Mouse (Mus musculus): ENCODE measurements at regions not wholly inside any gene's neighbourhood (a gene's known extent, or its start where the extent isn't known, plus 50 kb on each side); places are given as distances from the start of the nearest gene placed in this dataset.
A peak's percentile ranks its signal among the peaks of the same experiment; 100 is the strongest.

DNA sequence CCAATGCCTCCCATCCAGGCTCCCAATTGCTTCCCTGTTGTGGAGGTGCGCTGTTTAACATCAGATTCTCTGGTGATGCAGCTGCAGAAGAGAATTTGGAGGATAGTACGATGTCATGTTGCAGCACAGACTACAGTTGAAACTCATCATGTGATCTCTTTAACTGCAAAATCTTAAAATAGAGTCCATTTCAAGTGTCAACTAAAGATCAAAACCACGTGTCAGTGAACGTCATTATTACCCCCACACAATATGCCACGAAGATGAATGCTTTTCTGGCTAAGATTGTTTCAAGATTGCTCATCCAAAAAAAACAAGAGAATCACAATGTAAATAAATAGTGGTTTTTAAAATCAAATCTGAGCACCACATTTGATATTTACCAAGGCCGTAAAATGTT, 343.7 kb upstream of the Fam98a start:
- no peak for ATAC-seq (ENCODE audit: low TSS enrichment)

- peak; percentile 81 for ATAC-seq (ENCODE audit: low TSS enrichment)
These were observed 343.2 kb upstream of the Fam98a start for GRCm38 (mm10) chr17:75894934-75895333.

DNA sequence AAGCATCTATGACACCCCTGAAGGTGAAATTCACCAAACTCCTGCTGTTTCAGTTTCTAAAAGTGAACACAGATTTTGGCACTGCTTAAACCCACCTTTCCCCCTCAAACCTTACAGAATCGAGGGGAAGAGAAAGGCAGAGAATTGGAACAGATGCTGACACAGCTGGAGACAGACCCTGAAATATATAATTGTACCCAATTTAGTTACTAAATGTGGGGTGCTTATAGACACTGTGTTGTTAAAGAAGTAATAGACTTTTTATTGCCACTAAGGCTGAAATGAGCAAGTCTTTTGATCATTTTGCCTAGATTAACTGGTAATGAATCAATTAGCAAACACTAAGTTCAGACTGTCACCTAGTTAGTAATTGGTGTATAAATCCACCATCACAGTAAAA, 341.8 kb upstream of the Fam98a start:
- no peak for ATAC-seq (ENCODE audit: low TSS enrichment)

GRCm38 (mm10) chr17:75892156-75892555, 340.4 kb upstream of the Fam98a start:
- ATAC-seq (ENCODE audit: low TSS enrichment): no peak

DNA sequence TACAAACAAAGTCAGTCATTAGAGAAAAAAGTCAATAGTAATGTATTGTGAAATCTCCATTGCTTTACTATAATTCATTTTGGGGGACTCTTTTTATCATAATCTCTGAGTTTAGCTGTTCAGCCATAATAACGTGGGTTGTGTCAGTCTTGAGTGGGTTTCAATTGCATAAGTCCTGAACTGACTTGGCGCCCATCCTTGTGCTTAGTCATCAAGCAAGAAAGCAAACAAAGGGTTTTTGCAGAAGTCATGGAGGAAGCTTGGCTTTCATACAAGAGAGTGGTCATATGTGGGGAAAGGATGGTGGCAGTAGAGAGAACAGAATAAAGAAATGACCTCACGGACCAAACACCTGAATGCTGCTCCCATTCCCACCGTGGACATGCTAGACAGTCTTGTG, 339.8 kb upstream of the Fam98a start:
- peak; percentile 41; the same call in 1 of the 2 replicates for ATAC-seq (ENCODE audit: low TSS enrichment)

GRCm38 (mm10) chr17:75877848-75878247, 326.1 kb upstream of the Fam98a start:
- ATAC-seq (ENCODE audit: low TSS enrichment): no peak

- no peak for ATAC-seq (ENCODE audit: low TSS enrichment)
These were observed 325.1 kb upstream of the Fam98a start for GRCm38 (mm10) chr17:75876895-75877294.

DNA sequence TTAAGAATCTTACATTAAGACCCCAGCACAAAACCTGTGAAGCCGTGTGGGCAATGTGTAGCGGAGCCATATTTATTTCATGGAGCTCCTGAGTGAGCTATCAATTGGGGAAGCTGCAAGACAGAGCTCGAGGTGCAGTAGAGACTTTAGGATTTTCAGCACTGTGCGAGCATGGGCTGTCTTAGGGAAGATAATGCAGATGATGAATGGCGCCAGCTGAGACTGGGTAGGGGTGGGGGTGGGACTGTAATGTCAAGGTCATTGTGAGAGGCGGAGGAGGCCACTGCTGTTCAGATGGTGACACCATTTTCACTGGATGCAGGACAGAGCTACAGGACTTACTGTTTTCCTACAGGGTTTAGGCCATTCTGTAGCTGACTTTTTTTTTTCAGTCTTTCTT, 322.8 kb upstream of the Fam98a start:
- ATAC-seq (ENCODE audit: low TSS enrichment): no peak

- no peak for ATAC-seq (ENCODE audit: low TSS enrichment)
These were observed 318.7 kb upstream of the Fam98a start for GRCm38 (mm10) chr17:75870492-75870891.

- ATAC-seq (ENCODE audit: low TSS enrichment): no peak
These were observed 305.3 kb upstream of the Fam98a start for GRCm38 (mm10) chr17:75857015-75857414.

- no peak for ATAC-seq (ENCODE audit: low TSS enrichment)
These were observed 264.4 kb upstream of the Fam98a start for GRCm38 (mm10) chr17:75815997-75816626.

DNA sequence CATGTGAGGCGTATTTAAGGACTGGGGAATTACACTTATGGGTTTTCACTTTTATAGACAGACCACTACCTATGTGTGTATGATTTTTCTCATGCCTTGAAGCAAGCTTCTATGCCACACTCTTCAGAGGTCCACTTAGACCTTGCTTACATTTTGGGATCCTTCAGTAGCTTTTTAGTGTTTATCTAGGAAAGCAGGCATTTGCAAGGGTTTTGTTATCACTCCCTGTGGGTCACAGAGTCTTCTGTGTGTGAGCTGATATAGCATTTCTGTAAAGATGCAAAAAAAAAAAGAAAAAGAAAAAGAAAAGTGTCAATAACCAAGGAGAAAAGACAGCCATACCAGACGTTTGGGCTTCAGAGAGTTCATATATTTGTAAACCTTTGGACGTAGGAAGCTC, 260.4 kb upstream of the Fam98a start:
- ATAC-seq (ENCODE audit: low TSS enrichment): no peak

GRCm38 (mm10) chr17:75808524-75809326, 257.0 kb upstream of the Fam98a start:
- ATAC-seq (ENCODE audit: low TSS enrichment): no peak

DNA sequence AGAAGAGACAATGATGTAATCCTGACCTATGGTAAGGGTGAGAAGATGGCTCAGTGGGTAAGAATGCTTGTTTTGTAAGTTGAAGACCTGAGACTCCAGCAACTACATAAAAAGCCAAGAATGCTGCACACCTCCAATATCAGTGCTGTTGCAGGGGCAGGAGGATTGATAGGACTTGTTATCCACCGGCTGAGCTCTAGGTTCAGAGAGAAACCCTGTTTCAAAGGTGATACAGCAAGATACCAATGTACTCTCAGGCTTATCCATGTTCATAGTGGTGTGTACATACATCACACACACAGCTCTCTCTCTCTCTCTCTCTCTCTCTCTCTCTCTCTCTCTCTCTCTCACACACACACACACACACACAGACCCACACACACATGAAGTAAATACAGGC, 256.3 kb upstream of the Fam98a start:
- no peak for ATAC-seq (ENCODE audit: low TSS enrichment)

GRCm38 (mm10) chr17:75804358-75804757, 252.6 kb upstream of the Fam98a start:
- ATAC-seq (ENCODE audit: low TSS enrichment): no peak

DNA sequence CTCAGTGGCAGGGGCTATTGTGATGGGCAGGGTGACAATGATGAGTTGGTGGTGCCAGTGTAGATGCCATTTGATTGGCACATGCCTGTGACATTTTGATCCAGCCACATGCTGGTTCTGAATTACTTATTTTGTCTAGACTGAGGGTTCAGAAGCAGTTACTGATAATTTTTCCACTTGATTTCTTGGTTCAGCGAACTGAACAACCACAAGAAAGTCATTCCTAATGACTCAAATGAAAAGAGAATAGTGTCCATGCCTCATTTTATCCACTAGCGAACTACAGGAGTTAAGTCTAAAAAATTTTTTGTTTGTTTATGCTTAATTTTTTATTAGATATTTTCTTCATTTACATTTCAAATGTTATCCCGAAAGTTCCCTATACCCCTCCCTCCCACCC, 244.6 kb upstream of the Fam98a start:
- ATAC-seq (ENCODE audit: low TSS enrichment): no peak

- ATAC-seq (ENCODE audit: low TSS enrichment): no peak
These were observed 244.0 kb upstream of the Fam98a start for GRCm38 (mm10) chr17:75795772-75796171.

- ATAC-seq (ENCODE audit: low TSS enrichment): peak; percentile 38; the same call in 1 of the 2 replicates
These were observed 228.0 kb upstream of the Fam98a start for GRCm38 (mm10) chr17:75779770-75780169.

DNA sequence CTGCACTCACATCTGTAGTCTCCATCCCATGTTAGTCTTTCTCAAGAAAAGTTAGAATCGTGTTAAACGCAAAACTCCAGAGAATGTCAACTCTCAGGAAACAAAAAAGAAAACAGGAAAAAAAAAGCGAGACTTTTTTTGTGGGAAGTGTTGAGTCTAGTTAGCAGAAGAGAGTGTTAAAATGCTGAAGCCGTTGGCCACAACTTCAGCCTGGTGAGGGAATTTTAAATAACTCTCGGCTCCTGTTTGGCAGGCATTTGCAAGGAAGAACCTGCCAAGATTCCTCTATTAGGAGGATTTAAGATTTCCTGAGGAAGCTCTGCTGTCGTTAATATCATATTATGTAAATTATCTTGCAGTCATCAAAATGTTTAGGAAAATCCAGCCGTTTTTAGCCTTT, 224.9 kb upstream of the Fam98a start:
- peak; percentile 85 for ATAC-seq (ENCODE audit: low TSS enrichment)

- no peak for ATAC-seq (ENCODE audit: low TSS enrichment)
These were observed 223.8 kb upstream of the Fam98a start for GRCm38 (mm10) chr17:75775518-75775917.

DNA sequence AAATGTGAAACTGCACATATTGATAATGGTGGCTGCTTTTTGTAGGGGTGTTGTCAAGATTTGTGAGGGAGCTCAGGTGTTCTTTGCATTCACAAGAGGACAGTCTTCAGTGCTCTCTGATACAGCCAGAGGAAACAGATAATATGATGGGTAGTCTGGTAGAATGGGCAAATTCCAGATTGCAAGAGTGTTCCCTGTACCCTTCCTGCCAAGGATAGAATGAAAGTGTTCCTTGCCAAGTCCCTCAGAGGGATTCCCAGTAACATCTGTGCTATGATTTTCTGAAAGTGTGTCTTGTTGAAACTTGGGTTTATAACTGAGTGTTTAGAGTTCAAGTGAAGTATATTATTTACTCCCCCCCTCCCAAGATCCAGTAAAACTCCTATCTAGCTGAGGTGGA, 221.1 kb upstream of the Fam98a start:
- peak; percentile 77 for ATAC-seq (ENCODE audit: low TSS enrichment)

- ATAC-seq (ENCODE audit: low TSS enrichment): no peak
These were observed 216.9 kb upstream of the Fam98a start for GRCm38 (mm10) chr17:75768654-75769053.

GRCm38 (mm10) chr17:75763391-75763790, 211.6 kb upstream of the Fam98a start:
- ATAC-seq (ENCODE audit: low TSS enrichment): peak; percentile 100

All from frontal cortex, adult (tissue).